ENCODE assay signal across 13 mouse cellular contexts in genomic region chr6:29245272-29246120, GRCm38 (mm10). TPM values are rescaled to one million over a fixed set of nuclear protein-coding genes. Genes with fewer than 3 reads are reported as not detected.
DNase-seq lines count a peak whose midpoint lies in the region; ATAC-seq and TF ChIP-seq lines count a peak whose summit lies in the region.
"Had no signal": no experiment of that assay in that cellular context is flagged by ENCODE, and none has a peak within 500 bp of the region (broad histone marks: within the 10 kb centered on the region; RNA-seq: fewer than 3 reads in every experiment).

No protein-coding gene starts in this region.

- no peaks in the 10 kb centered on the region for H3K79me2 ChIP-seq in macrophage (ENCODE audit: inconsistent target)

- no peaks in the 10 kb centered on the region for H3K36me3 ChIP-seq in heart, embryonic 13.5 days
- H3K36me3 ChIP-seq in intestine, postnatal 0 days (ENCODE audit: control insufficient read depth, insufficient read depth): no peaks in the 10 kb centered on the region
- no peaks in the 10 kb centered on the region for H3K36me3 ChIP-seq in macrophage (ENCODE audit: inconsistent target)
- H3K36me3 ChIP-seq: midbrain, embryonic 10.5 days; neural tube, embryonic 12.5 days had no signal

- H3K4me1 ChIP-seq in heart, embryonic 13.5 days: 0 out of 2 replicates have a peak, but pooled peaks cover 4% of the 10 kb centered on the region
- H3K4me1 ChIP-seq in intestine, postnatal 0 days (replicated peaks; ENCODE audit: control insufficient read depth, insufficient read depth, low read length): no peaks in the 10 kb centered on the region
- H3K4me1 ChIP-seq: neural tube, embryonic 12.5 days had no signal

- no peak for TF ChIP-seq CTCF in intestine, postnatal 0 days (IDR thresholded peaks at IDR 0.05; ENCODE audit: low read depth)

- H3K9me3 ChIP-seq in heart, embryonic 13.5 days: no peaks in the 10 kb centered on the region
- H3K9me3 ChIP-seq in intestine, postnatal 0 days (ENCODE audit: control insufficient read depth): no peaks in the 10 kb centered on the region
- H3K9me3 ChIP-seq: midbrain, embryonic 10.5 days; neural tube, embryonic 12.5 days had no signal

- ATAC-seq in heart, embryonic 13.5 days (ENCODE audit: extremely low read depth, insufficient number of reproducible peaks, low FRiP score, low TSS enrichment): no peak
- ATAC-seq in CD4-positive, CD25-positive, alpha-beta regulatory T cell, adult 4 months: peak; percentile 51
- ATAC-seq in intestine, postnatal 0 days: peak; percentile 32; the same call in 1 of the 2 replicates
- ATAC-seq: forebrain, embryonic 16.5 days had no signal

- H3K4me3 ChIP-seq in heart, embryonic 13.5 days: no peak overlapping the region
- no peak overlapping the region for H3K4me3 ChIP-seq in intestine, postnatal 0 days (ENCODE audit: low read depth, low read length)
- H3K4me3 ChIP-seq in macrophage (ENCODE audit: inconsistent target): no peak overlapping the region
- H3K4me3 ChIP-seq: midbrain, embryonic 10.5 days; neural tube, embryonic 12.5 days had no signal

- no peak overlapping the region for H3K9ac ChIP-seq in heart, embryonic 13.5 days
- no peak overlapping the region for H3K9ac ChIP-seq in intestine, postnatal 0 days (ENCODE audit: low read depth, low read length)
- H3K9ac ChIP-seq: neural tube, embryonic 12.5 days had no signal

- H3K4me2 ChIP-seq in heart, embryonic 13.5 days: 0 out of 2 replicates have a peak overlapping the region, but pooled peaks have one; percentile 2
- no peak overlapping the region for H3K4me2 ChIP-seq in intestine, postnatal 0 days (replicated peaks; ENCODE audit: low read depth)
- H3K4me2 ChIP-seq: heart, embryonic 11.5 days; neural tube, embryonic 12.5 days had no signal

- H3K27ac ChIP-seq in heart, embryonic 13.5 days (replicated peaks): no peak overlapping the region
- no peak overlapping the region for H3K27ac ChIP-seq in intestine, postnatal 0 days (ENCODE audit: low read depth, low read length)
- H3K27ac ChIP-seq in macrophage: peak overlapping the region; percentile 38
- H3K27ac ChIP-seq: midbrain, embryonic 10.5 days; neural tube, embryonic 12.5 days had no signal

- 37% methylated on average over 14 of the region's 14 CpGs for WGBS in heart, embryonic 13.5 days
- WGBS in intestine, postnatal 0 days: 52% methylated on average over 14 of the region's 14 CpGs
- WGBS in macrophage (ENCODE audit: missing documents): 55% methylated on average over 14 of the region's 14 CpGs

- H3K27me3 ChIP-seq in heart, embryonic 13.5 days (replicated peaks): no peaks in the 10 kb centered on the region; the same call in 1 of the 2 replicates
- no peaks in the 10 kb centered on the region for H3K27me3 ChIP-seq in intestine, postnatal 0 days (replicated peaks; ENCODE audit: control insufficient read depth, insufficient read depth, low read length)
- H3K27me3 ChIP-seq: neural tube, embryonic 12.5 days had no signal

- no peak for DNase-seq in heart, adult 9 months (ENCODE audit: low spot score in 2 of 2)
- DNase-seq in ovary, postnatal 10 days (ENCODE audit: low spot score): no peak
- no peak for DNase-seq in gastrocnemius, postnatal 25 days
- no peak for DNase-seq in thymus, postnatal 4 days

RNA-seq across cellular contexts. Expression of gene Hilpda, which starts 26.8 kb away (rescaled TPM):
- 23.0 and 28.0 TPM in 2 replicates for polyA plus RNA-seq in heart, embryonic 13.5 days (2015; fragmentation: Nextera tagmentation; extraction: Ambion mirVana)
- 10 to 100 TPM; 32.4 to 37.1 TPM for polyA plus RNA-seq in CD4-positive, CD25-positive, alpha-beta regulatory T cell, adult 4 months (2017; shearing (Covaris generic))
- polyA plus RNA-seq in intestine, postnatal 0 days (2015; fragmentation: Nextera tagmentation; extraction: Ambion mirVana): 20.7 and 27.2 TPM in 2 replicates
- total RNA-seq in macrophage (2018; cell fraction: chromatin; rRNA removed): 100 to 1,000 TPM in 3 of 26 experiments, 10 to 100 TPM in 11, 1 to 10 TPM in 12; 1.5 to 133 (median 13.4) TPM
- total RNA-seq in macrophage (2018; cell fraction: cytosol; rRNA removed): 100 to 1,000 TPM in 6 of 26 experiments, 10 to 100 TPM in 9, 1 to 10 TPM in 11; 4.8 to 279 (median 18.9) TPM
- 100 to 1,000 TPM in 4 of 26 experiments, 10 to 100 TPM in 14, 1 to 10 TPM in 8; 4.2 to 176 (median 17.1) TPM for total RNA-seq in macrophage (2018; cell fraction: nucleus; rRNA removed)
- polyA plus RNA-seq in macrophage (2018): 5.8 to 22.2 TPM (median 7.5 TPM) in 3 replicates
- 1 to 10 TPM; 3.5 to 4.2 TPM for total RNA-seq in gastrocnemius, postnatal 25 days (2021)

RNA-seq across cellular contexts. Expression of gene Impdh1, which starts 29.3 kb away (rescaled TPM):
- polyA plus RNA-seq in heart, embryonic 13.5 days (2015; fragmentation: Nextera tagmentation; extraction: Ambion mirVana): 34.7 and 36.6 TPM in 2 replicates
- 10 to 100 TPM; 18.5 to 22.7 TPM for polyA plus RNA-seq in CD4-positive, CD25-positive, alpha-beta regulatory T cell, adult 4 months (2017; shearing (Covaris generic))
- polyA plus RNA-seq in intestine, postnatal 0 days (2015; fragmentation: Nextera tagmentation; extraction: Ambion mirVana): 10.6 and 11.7 TPM in 2 replicates
- 10 to 100 TPM in 12 of 26 experiments, 1 to 10 TPM in 14; 1.9 to 29.1 (median 9.6) TPM for total RNA-seq in macrophage (2018; cell fraction: chromatin; rRNA removed)
- 10 to 100 TPM in 13 of 26 experiments, 1 to 10 TPM in 13; 4.0 to 17.9 (median 10.1) TPM for total RNA-seq in macrophage (2018; cell fraction: cytosol; rRNA removed)
- 10 to 100 TPM in 11 of 26 experiments, 1 to 10 TPM in 15; 2.9 to 28.9 (median 8.6) TPM for total RNA-seq in macrophage (2018; cell fraction: nucleus; rRNA removed)
- 7.3 to 22.6 TPM (median 9.2 TPM) in 3 replicates for polyA plus RNA-seq in macrophage (2018)
- 10 to 100 TPM; 13.6 to 15.5 TPM for total RNA-seq in gastrocnemius, postnatal 25 days (2021)

RNA-seq across cellular contexts. Expression of gene Fam71f2, which starts 33.9 kb away (rescaled TPM):
- 0.23 TPM in 1 of 2 replicates, not detected in the other for polyA plus RNA-seq in heart, embryonic 13.5 days (2015; fragmentation: Nextera tagmentation; extraction: Ambion mirVana)
- under 1 TPM in 1 of 2 experiments, not detected in 1; 0.44 TPM for polyA plus RNA-seq in CD4-positive, CD25-positive, alpha-beta regulatory T cell, adult 4 months (2017; shearing (Covaris generic))
- polyA plus RNA-seq in intestine, postnatal 0 days (2015; fragmentation: Nextera tagmentation; extraction: Ambion mirVana): not detected in 2 replicates
- total RNA-seq in macrophage (2018; cell fraction: chromatin; rRNA removed): 1 to 10 TPM in 7 of 26 experiments, under 1 TPM in 1, not detected in 18; 0.55 to 4.0 (median 2.3) TPM
- total RNA-seq in macrophage (2018; cell fraction: cytosol; rRNA removed): under 1 TPM in 3 of 26 experiments, not detected in 23; 0.10 to 0.18 (median 0.16) TPM
- 1 to 10 TPM in 6 of 26 experiments, under 1 TPM in 3, not detected in 17; 0.76 to 4.0 (median 1.1) TPM for total RNA-seq in macrophage (2018; cell fraction: nucleus; rRNA removed)
- not detected in 3 replicates for polyA plus RNA-seq in macrophage (2018)
- not detected for total RNA-seq in gastrocnemius, postnatal 25 days (2021)
- total RNA-seq: MEL had no signal
